Mouse (Mus musculus): ENCODE measurements around the gene Tex14.

DNA sequence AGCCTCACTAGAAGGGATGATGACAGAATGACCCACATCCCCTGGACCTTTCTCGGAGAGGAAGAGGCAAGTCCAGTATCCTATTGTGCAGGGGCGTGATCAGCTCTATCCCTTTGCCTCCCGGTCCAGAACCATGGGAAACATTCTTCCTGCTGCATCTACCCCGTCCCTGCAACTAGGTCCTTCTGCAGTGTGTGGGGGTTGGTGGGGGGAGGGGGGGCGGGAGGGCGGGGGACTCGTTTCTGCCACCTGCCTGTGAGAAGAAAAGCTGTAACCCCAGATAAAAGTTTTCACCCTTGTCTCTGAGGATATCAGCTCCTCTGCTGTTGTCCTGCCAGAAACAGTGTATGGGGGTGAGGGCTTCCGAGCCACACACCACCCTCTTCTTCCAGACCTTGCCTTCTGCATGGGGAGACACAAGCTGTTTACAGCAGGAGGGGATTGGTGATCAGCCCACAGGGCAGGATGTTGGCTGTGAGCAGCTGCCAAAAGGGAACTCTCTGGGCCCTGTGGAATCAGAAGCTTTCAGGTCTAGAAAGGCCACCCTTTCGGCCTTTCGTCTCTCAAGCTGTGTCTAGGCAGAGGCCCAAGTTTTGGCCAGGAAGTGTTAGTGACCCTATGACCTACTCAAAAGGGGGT lies 174.2 kb downstream of the Tex14 start:
- TF ChIP-seq CTCF (IDR thresholded peaks at IDR 0.05; ENCODE audit: extremely low read depth, insufficient read depth, low read length) (no peak), POLR2A (IDR thresholded peaks at IDR 0.05; ENCODE audit: extremely low read depth, insufficient read depth, low read length) (no peak)

All from cortical plate, adult 2 months (tissue).